Mouse (Mus musculus) forebrain, embryonic 13.5 days (tissue): ENCODE data around the gene Gab2. TPM values are rescaled to one million over a fixed set of nuclear protein-coding genes. Genes with fewer than 3 reads are reported as not detected.

Source experiments
- ATAC-seq: fragments of 200-750 bp; cut with Nextera tagmentation; 2 replicates; pipeline ENCODE4 v1.8.0; 2017
- H3K27ac ChIP-seq: fragments of 300-500 bp; sonication (generic); 2 replicates; pipeline ENCODE4 v1.5.1; 2015; ENCODE audit warnings: inconsistent platforms, mild to moderate bottlenecking, moderate library complexity
- H3K27me3 ChIP-seq: fragments of 300-500 bp; sonication (generic); 2 replicates; pipeline ENCODE4 v1.6.1; 2015; ENCODE audit warnings: mild to moderate bottlenecking, inconsistent platforms
- H3K36me3 ChIP-seq: fragments of 300-500 bp; sonication (generic); 2 replicates; pipeline ENCODE4 v1.6.1; 2015; ENCODE audit warnings: mild to moderate bottlenecking, inconsistent platforms; ENCODE audit not compliant: poor library complexity, severe bottlenecking
- H3K4me1 ChIP-seq: fragments of 300-500 bp; sonication (generic); 2 replicates; pipeline ENCODE4 v1.6.1; 2015; ENCODE audit warnings: inconsistent platforms
- H3K4me2 ChIP-seq: fragments of 300-500 bp; sonication (generic); 2 replicates; pipeline ENCODE4 v1.6.1; 2015; ENCODE audit warnings: inconsistent platforms, mild to moderate bottlenecking, moderate library complexity
- H3K4me3 ChIP-seq: fragments of 300-500 bp; sonication (generic); 2 replicates; pipeline ENCODE4 v1.5.1; 2015; ENCODE audit warnings: mild to moderate bottlenecking, inconsistent platforms
- H3K9ac ChIP-seq: fragments of 300-500 bp; sonication (generic); 2 replicates; pipeline ENCODE4 v1.6.1; 2015; ENCODE audit warnings: mild to moderate bottlenecking, inconsistent platforms
- H3K9me3 ChIP-seq: fragments of 300-500 bp; sonication (generic); replicated peaks from 2 replicates; pipeline ENCODE4 v1.6.1; 2016; ENCODE audit warnings: inconsistent platforms
- WGBS: fragments of 180-500 bp; shearing (Covaris S2); methylation state at CpG from one replicate; pipeline ENCODE4 v1.1.7; 2015; 5-methylcytosine and 5-hydroxymethylcytosine counted together
- polyA plus RNA-seq: library from polyadenylated mRNA; unstranded; fragments of >200 nt; fragmentation: Nextera tagmentation; extraction: Ambion mirVana; gene quantifications from 2 replicates; pipeline ENCODE4 v1.2.1, GENCODE M21; 2015

The Gab2 gene
- polyA plus RNA-seq, 1 experiment from 2014 or later = 9.9 TPM

DNA sequence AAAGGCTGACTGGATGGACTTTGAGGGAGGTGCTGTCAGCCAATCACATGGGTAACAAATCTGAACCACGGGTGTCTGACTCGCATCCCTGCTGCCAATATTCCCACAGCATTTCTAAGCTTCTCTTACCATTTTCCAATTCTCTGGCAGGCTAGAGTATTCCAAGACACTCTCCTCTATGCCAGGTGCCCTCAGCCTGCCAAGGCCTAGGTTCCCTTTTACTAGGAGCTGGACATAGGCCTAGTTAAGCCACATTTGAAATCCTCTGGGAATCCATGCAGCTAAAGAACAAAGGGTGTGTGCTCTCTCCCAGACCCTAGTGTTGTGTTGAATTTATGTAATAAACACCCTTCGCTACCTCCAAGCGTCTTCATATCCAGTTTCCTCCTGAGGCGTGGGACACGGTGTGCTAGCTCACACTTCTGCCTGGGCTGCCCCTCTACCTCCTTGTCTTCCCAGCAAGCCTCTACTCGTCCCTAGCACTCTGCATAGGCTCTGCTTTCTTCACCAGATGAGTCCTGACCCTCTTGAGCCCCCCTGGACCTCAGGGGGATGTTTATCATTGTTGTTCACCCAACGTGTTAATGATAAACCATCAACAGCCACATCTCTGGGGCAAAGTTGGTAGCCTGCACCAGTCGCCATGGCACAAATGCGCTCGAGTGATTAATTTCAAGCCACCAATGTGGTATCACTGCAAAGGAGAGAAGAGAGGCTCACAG, 270.6 kb downstream of the Gab2 start:
- Histone ChIP-seq H3K4me2 (no peak overlapping the region), H3K9me3 (no peaks in the 10 kb centered on the region), H3K9ac (no peak overlapping the region), H3K4me1 (0 out of 2 replicates have a peak, but pooled peaks cover 4% of the 10 kb centered on the region), H3K4me3 (no peak overlapping the region), H3K36me3 (peaks cover 12% of the 10 kb centered on the region; the same call in 1 of the 2 replicates), H3K27me3 (no peaks in the 10 kb centered on the region), H3K27ac (no peak overlapping the region)
- no peak for ATAC-seq
- WGBS = 85% methylated on average over 11 of the region's 11 CpGs

DNA sequence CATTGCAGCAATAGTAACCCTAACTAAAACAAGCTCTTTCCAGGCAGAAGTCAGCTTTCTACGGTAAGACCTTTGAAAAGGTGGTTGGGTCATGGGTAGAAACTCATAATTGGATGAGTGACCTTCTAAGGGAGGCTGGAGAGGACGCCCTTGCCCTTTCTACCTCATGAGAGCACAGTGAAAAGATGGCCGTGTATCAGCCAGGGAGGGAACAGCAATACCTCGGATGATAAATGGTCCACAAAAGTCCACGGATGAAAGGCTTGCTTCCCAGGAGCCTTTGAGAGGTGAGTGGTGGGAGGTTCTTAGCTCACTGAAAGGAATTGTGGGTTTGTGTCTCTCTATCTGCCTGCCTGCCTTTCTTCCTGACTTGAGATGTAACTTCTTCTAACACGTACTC, 272.0 kb downstream of the Gab2 start:
- no peak for ATAC-seq

DNA sequence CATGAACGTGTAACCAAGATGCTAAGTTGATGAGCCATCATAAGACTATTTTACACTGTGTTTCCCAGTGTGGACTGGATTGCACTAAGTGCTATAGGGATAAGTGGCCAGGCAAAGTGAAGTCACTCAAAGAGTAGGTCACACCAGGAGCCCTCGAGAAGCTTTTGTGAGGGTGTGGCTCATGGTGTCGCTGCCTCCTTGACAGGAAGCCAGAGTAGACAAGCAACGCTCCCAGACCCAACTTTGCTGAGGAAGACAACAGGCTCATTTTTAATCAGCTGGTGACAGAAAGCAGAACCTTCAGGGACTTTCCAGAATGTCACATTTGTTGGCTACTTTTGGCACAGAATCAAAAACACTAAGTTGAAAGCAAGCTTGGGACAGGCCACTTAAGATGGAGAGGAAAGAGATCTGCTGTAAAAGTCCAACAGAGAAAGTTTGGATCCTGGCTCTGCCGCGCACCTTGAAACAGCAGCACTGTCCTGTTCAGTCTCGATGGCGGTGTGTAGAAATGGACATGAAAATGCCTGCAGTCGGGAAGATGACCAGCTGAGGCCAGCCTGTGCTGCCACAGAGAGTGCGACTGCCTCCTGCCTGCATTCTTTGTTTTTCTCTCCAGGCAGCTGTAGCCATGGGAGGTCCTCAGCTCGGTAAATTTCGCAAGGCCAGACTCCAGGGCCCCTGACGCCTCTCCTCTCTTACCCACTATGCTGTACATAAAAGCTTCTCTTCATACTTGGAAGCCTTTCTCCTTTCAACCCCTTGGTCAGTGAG, 273.9 kb downstream of the Gab2 start:
- no peak overlapping the region for H3K27ac ChIP-seq
- 46% methylated on average over 13 of the region's 13 CpGs for WGBS

More for the DNA sequence above, 272.0 kb downstream of the Gab2 start:
- Histone ChIP-seq H3K36me3 (0 out of 2 replicates have a peak, but pooled peaks cover 2% of the 10 kb centered on the region), H3K9me3 (no peaks in the 10 kb centered on the region), H3K9ac (no peak overlapping the region), H3K27me3 (no peaks in the 10 kb centered on the region), H3K4me2 (no peak overlapping the region), H3K27ac (no peak overlapping the region), H3K4me3 (no peak overlapping the region), H3K4me1 (0 out of 2 replicates have a peak, but pooled peaks cover 4% of the 10 kb centered on the region)
- WGBS = 87% methylated on average over 6 of the region's 6 CpGs

DNA sequence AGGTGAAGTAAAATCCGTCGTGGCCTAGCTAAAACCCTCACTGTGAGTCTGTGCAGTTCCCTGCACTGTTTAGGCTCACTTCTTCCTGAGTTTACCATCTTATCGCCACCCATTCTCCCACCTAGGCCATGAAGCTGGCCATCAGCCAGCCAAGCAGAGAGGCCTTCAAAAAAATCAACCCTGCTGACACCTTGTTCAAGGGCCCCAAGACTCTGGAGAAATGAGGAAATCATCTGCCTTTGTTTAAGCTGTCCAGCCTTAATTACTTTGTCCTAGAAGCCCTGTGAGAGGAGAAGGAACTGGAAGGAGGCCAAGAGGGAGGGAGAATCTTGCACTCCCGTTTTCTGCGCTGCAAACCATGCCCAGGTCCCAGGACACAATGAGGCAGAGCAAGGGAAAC, 274.9 kb downstream of the Gab2 start:
- no peaks in the 10 kb centered on the region for H3K36me3 ChIP-seq
- no peak overlapping the region for H3K4me3 ChIP-seq
- H3K4me2 ChIP-seq = no peak overlapping the region
- H3K27ac ChIP-seq = no peak overlapping the region
- ATAC-seq = no peak
- H3K4me1 ChIP-seq = 0 out of 2 replicates have a peak, but pooled peaks cover 4% of the 10 kb centered on the region
- 70% methylated on average over 5 of the region's 5 CpGs for WGBS
- H3K27me3 ChIP-seq = no peaks in the 10 kb centered on the region
- no peaks in the 10 kb centered on the region for H3K9me3 ChIP-seq
- no peak overlapping the region for H3K9ac ChIP-seq

More for the DNA sequence above, 273.9 kb downstream of the Gab2 start:
- no peaks in the 10 kb centered on the region for H3K27me3 ChIP-seq
- no peaks in the 10 kb centered on the region for H3K9me3 ChIP-seq
- H3K36me3 ChIP-seq = no peaks in the 10 kb centered on the region
- no peak overlapping the region for H3K4me3 ChIP-seq
- H3K9ac ChIP-seq = no peak overlapping the region
- H3K4me2 ChIP-seq = no peak overlapping the region
- H3K4me1 ChIP-seq = 0 out of 2 replicates have a peak, but pooled peaks cover 4% of the 10 kb centered on the region
- no peak for ATAC-seq

DNA sequence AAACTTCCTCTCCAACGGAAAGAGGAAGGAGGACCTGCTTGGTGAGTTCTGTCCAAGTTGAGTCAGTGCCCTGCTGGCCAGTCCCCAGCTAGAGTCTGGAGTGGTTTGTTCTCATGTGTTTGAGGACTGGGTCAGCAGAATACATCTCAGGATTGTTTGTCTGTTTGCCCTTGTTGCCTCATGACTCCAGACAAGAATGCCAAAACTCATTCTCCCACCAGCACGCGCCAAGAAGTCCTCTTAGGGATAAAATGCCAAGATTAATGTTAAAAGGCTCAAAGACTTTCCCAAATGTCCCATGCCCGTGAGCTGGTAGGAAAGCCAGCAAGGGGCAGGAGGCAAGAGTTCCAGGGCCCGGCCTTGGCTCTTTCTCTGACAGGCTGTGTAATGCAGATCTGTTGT, 275.5 kb downstream of the Gab2 start:
- H3K27me3 ChIP-seq = no peaks in the 10 kb centered on the region
- H3K9ac ChIP-seq = no peak overlapping the region
- H3K4me1 ChIP-seq = 0 out of 2 replicates have a peak, but pooled peaks cover 4% of the 10 kb centered on the region
- H3K4me3 ChIP-seq = no peak overlapping the region
- H3K36me3 ChIP-seq = no peaks in the 10 kb centered on the region
- ATAC-seq = no peak
- H3K9me3 ChIP-seq = no peaks in the 10 kb centered on the region
- H3K27ac ChIP-seq = no peak overlapping the region
- no peak overlapping the region for H3K4me2 ChIP-seq
- 81% methylated on average over 5 of the region's 5 CpGs for WGBS

DNA sequence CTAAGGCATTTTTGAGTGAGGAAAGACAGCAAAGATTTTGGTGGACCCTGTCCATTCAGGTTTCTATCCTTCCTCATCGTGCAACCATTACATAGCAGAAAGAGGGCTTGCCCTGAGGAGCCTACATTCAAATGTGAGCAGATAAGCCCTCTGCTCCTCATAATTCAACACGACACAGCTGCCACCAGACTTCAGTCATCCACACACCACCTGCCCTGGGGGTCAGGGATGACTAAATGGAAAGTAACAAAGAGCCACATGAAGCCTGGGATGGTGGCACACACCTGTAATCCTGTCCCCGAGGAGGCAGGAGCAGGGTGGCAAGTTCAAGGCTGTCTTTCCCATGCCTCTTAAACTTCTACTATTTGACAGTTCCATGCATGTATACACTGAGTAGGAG, 276.5 kb downstream of the Gab2 start:
- 0 out of 2 replicates have a peak, but pooled peaks cover 4% of the 10 kb centered on the region for H3K4me1 ChIP-seq
- no peaks in the 10 kb centered on the region for H3K27me3 ChIP-seq
- H3K4me3 ChIP-seq = no peak overlapping the region
- H3K36me3 ChIP-seq = no peaks in the 10 kb centered on the region
- no peak overlapping the region for H3K27ac ChIP-seq
- H3K9ac ChIP-seq = no peak overlapping the region
- H3K4me2 ChIP-seq = no peak overlapping the region
- 83% methylated on average over 3 of the region's 3 CpGs for WGBS
- H3K9me3 ChIP-seq = no peaks in the 10 kb centered on the region
- no peak for ATAC-seq

DNA sequence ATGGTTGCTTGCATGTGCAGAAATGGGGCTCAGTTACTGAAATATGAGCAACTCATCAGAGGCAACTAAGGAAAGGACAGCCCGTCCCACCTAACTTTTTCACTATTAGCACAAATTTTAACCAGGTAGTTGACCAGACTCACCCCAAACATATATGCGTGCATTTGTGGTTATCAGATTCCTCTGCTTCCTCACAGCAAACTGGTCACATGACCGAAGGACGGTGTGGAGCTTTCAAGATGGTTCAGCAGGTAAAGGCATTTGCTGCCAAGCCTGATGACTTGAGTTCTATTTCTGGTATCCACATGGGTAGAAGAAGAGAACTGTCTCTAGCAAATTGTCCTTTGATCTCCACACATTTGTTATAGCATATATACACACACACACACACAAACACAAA, 277.0 kb downstream of the Gab2 start:
- 86% methylated on average over 4 of the region's 4 CpGs for WGBS

More for the DNA sequence above, 277.0 kb downstream of the Gab2 start:
- Histone ChIP-seq H3K9me3 (no peaks in the 10 kb centered on the region), H3K36me3 (no peaks in the 10 kb centered on the region), H3K4me2 (no peak overlapping the region), H3K4me3 (no peak overlapping the region), H3K27me3 (no peaks in the 10 kb centered on the region), H3K27ac (no peak overlapping the region), H3K9ac (no peak overlapping the region), H3K4me1 (0 out of 2 replicates have a peak, but pooled peaks cover 4% of the 10 kb centered on the region)
- no peak for ATAC-seq

Other genes with a start within 250 kb of the Gab2 start
- gene Nars2, start 130.1 kb upstream of the Gab2 start, polyA plus RNA-seq = 19.9 and 21.7 TPM in 2 replicates